Mouse (Mus musculus) midbrain, postnatal 0 days (tissue): Measurements from ENCODE around the gene Ttc27. TPM values are rescaled to one million over a fixed set of nuclear protein-coding genes. Genes with fewer than 3 reads are reported as not detected.

Experiments
- ATAC-seq: fragments of 200-750 bp; cut with Nextera tagmentation; 2 replicates; pipeline ENCODE4 v1.8.0; 2017; ENCODE audit warnings: moderate number of reproducible peaks, mild to moderate bottlenecking, moderate TSS enrichment, moderate library complexity; ENCODE audit not compliant: low FRiP score
- DNase-seq: peaks from one replicate; pipeline ENCODE4 v3.0.0-alpha.2; 2015; ENCODE audit warnings: low spot score
- H3K27ac ChIP-seq: fragments of 300-500 bp; sonication (generic); 2 replicates; pipeline ENCODE4 v1.5.1; 2014; ENCODE audit warnings: low read depth, mild to moderate bottlenecking, low read length, mixed read lengths
- H3K27me3 ChIP-seq: fragments of 300-500 bp; sonication (generic); 2 replicates; pipeline ENCODE4 v1.6.1; 2014; ENCODE audit warnings: low read length, control low read depth, mixed read lengths; ENCODE audit not compliant: insufficient read depth
- H3K36me3 ChIP-seq: fragments of 300-500 bp; sonication (generic); 2 replicates; pipeline ENCODE4 v1.6.1; 2014; ENCODE audit warnings: low read length, control low read depth, mixed read lengths; ENCODE audit not compliant: insufficient read depth
- H3K4me1 ChIP-seq: fragments of 300-500 bp; sonication (generic); 2 replicates; pipeline ENCODE4 v1.6.1; 2014; ENCODE audit warnings: mild to moderate bottlenecking, control low read depth, antibody characterized with exemption, low read length, mixed read lengths; ENCODE audit not compliant: insufficient read depth
- H3K4me2 ChIP-seq: fragments of 300-500 bp; sonication (generic); 2 replicates; pipeline ENCODE4 v1.6.1; 2014; ENCODE audit warnings: low read depth, mild to moderate bottlenecking, low read length, mixed read lengths; ENCODE audit not compliant: poor library complexity, severe bottlenecking
- H3K4me3 ChIP-seq: fragments of 300-500 bp; sonication (generic); 2 replicates; pipeline ENCODE4 v1.5.1; 2014; ENCODE audit warnings: low read depth, mild to moderate bottlenecking, low read length, moderate library complexity
- H3K9ac ChIP-seq: fragments of 300-500 bp; sonication (generic); replicated peaks from 2 replicates; pipeline ENCODE4 v1.6.1; 2014; ENCODE audit warnings: mild to moderate bottlenecking, low read length, moderate library complexity, mixed read lengths; ENCODE audit not compliant: poor library complexity, severe bottlenecking
- H3K9me3 ChIP-seq: fragments of 300-500 bp; sonication (generic); 2 replicates; pipeline ENCODE4 v1.6.1; 2016; ENCODE audit warnings: low read length, control low read depth
- CTCF ChIP-seq: IDR thresholded peaks from 2 replicates; pipeline ENCODE4 v1.5.1; 2016; ENCODE audit warnings: antibody characterized with exemption, mild to moderate bottlenecking
- WGBS: fragments of 180-500 bp; shearing (Covaris S2); extraction: QIAGEN DNeasy Blood & Tissue Kit; methylation state at CpG from one replicate; pipeline ENCODE4 v1.1.7; 2014; 5-methylcytosine and 5-hydroxymethylcytosine counted together
- polyA plus RNA-seq: library from polyadenylated mRNA; unstranded; fragments of >200 nt; fragmentation: Nextera tagmentation; extraction: Ambion mirVana; gene quantifications from 2 replicates; pipeline ENCODE4 v1.2.1, GENCODE M21; 2015
- total RNA-seq: library from RNA; depleted of rRNA; stranded (reverse); fragments of >200 nt; gene quantifications from 2 replicates; pipeline ENCODE4 v1.2.3, GENCODE M21; 2014

The Ttc27 gene
- total and polyA plus RNA-seq, 2 experiments from 2014 or later = 12.6 to 13.0 TPM

- Histone ChIP-seq H3K27ac (no peak overlapping the region), H3K4me1 (no peaks in the 10 kb centered on the region), H3K9me3 (no peaks in the 10 kb centered on the region), H3K4me3 (no peak overlapping the region), H3K36me3 (no peaks in the 10 kb centered on the region), H3K27me3 (no peaks in the 10 kb centered on the region), H3K9ac (no peak overlapping the region), H3K4me2 (no peak overlapping the region)
- no peak for TF ChIP-seq CTCF
- ATAC-seq = no peak
- WGBS = 93% methylated on average over 9 of the region's 9 CpGs
- no peak for DNase-seq
Measured at GRCm38 (mm10) chr17:74780627-74781026, 63.1 kb downstream of the Ttc27 start.

- H3K9ac ChIP-seq = no peak overlapping the region
- no peaks in the 10 kb centered on the region for H3K27me3 ChIP-seq
- no peaks in the 10 kb centered on the region for H3K36me3 ChIP-seq
- H3K27ac ChIP-seq = no peak overlapping the region
- H3K4me3 ChIP-seq = no peak overlapping the region
- DNase-seq = no peak
- no peaks in the 10 kb centered on the region for H3K9me3 ChIP-seq
- ATAC-seq = no peak
- no peak overlapping the region for H3K4me2 ChIP-seq
- no peak for TF ChIP-seq CTCF
- H3K4me1 ChIP-seq = no peaks in the 10 kb centered on the region
Measured at GRCm38 (mm10) chr17:74781911-74782310, 64.4 kb downstream of the Ttc27 start.

GRCm38 (mm10) chr17:74785586-74785985 lies 68.1 kb downstream of the Ttc27 start:
- no peak overlapping the region for H3K4me3 ChIP-seq
- ATAC-seq = no peak
- DNase-seq = no peak
- H3K4me1 ChIP-seq = no peaks in the 10 kb centered on the region
- H3K9ac ChIP-seq = no peak overlapping the region
- TF ChIP-seq CTCF = no peak
- H3K27ac ChIP-seq = no peak overlapping the region
- H3K9me3 ChIP-seq = no peaks in the 10 kb centered on the region
- 94% methylated on average over 5 of the region's 5 CpGs for WGBS
- no peaks in the 10 kb centered on the region for H3K36me3 ChIP-seq
- H3K27me3 ChIP-seq = no peaks in the 10 kb centered on the region
- H3K4me2 ChIP-seq = no peak overlapping the region

GRCm38 (mm10) chr17:74786198-74786734 lies 68.7 kb downstream of the Ttc27 start:
- no peak overlapping the region for H3K4me2 ChIP-seq
- H3K27ac ChIP-seq = no peak overlapping the region
- ATAC-seq = no peak
- H3K9ac ChIP-seq = no peak overlapping the region
- TF ChIP-seq CTCF = no peak
- 89% methylated on average over 10 of the region's 10 CpGs for WGBS
- no peak overlapping the region for H3K4me3 ChIP-seq
- no peaks in the 10 kb centered on the region for H3K36me3 ChIP-seq
- no peak for DNase-seq
- H3K4me1 ChIP-seq = no peaks in the 10 kb centered on the region
- H3K9me3 ChIP-seq = no peaks in the 10 kb centered on the region
- no peaks in the 10 kb centered on the region for H3K27me3 ChIP-seq

- Histone ChIP-seq H3K27ac (no peak overlapping the region), H3K9me3 (no peaks in the 10 kb centered on the region), H3K27me3 (no peaks in the 10 kb centered on the region), H3K4me1 (no peaks in the 10 kb centered on the region), H3K36me3 (no peaks in the 10 kb centered on the region), H3K9ac (no peak overlapping the region), H3K4me3 (no peak overlapping the region), H3K4me2 (no peak overlapping the region)
- TF ChIP-seq CTCF = no peak
- 90% methylated on average over 14 of the region's 14 CpGs for WGBS
- ATAC-seq (no peak), DNase-seq (no peak)
Measured at GRCm38 (mm10) chr17:74796023-74796699, 78.6 kb downstream of the Ttc27 start.

GRCm38 (mm10) chr17:74799865-74800264 lies 82.3 kb downstream of the Ttc27 start:
- WGBS = 97% methylated on average over 6 of the region's 6 CpGs
- no peak for TF ChIP-seq CTCF
- Histone ChIP-seq H3K4me3 (no peak overlapping the region), H3K9me3 (no peaks in the 10 kb centered on the region), H3K4me2 (no peak overlapping the region), H3K27ac (no peak overlapping the region), H3K36me3 (no peaks in the 10 kb centered on the region), H3K9ac (no peak overlapping the region), H3K27me3 (no peaks in the 10 kb centered on the region), H3K4me1 (no peaks in the 10 kb centered on the region)
- DNase-seq = no peak
- no peak for ATAC-seq
